Mouse (Mus musculus): Measurements from ENCODE around the gene Cntfr.

Gene Cntfr

GRCm38 (mm10) chr4:41678863-41679262, 18.0 kb downstream of the Cntfr start:
- no peak for DNase-seq (ENCODE audit: low spot score)

- DNase-seq (ENCODE audit: low spot score) = no peak
These were observed 19.8 kb downstream of the Cntfr start for GRCm38 (mm10) chr4:41677006-41677629.

GRCm38 (mm10) chr4:41676248-41677005, 20.5 kb downstream of the Cntfr start:
- no peak for DNase-seq (ENCODE audit: low spot score)

GRCm38 (mm10) chr4:41673186-41673585, 23.7 kb downstream of the Cntfr start:
- no peak for DNase-seq (ENCODE audit: low spot score)

GRCm38 (mm10) chr4:41672522-41672963, 24.3 kb downstream of the Cntfr start:
- DNase-seq (ENCODE audit: low spot score) = no peak

- DNase-seq (ENCODE audit: low spot score) = no peak
These were observed 24.9 kb downstream of the Cntfr start for GRCm38 (mm10) chr4:41671963-41672480.

- DNase-seq (ENCODE audit: low spot score) = no peak
These were observed 25.4 kb downstream of the Cntfr start for GRCm38 (mm10) chr4:41671500-41671899.

- DNase-seq (ENCODE audit: low spot score) = no peak
These were observed 26.1 kb downstream of the Cntfr start for GRCm38 (mm10) chr4:41670836-41671235.

- no peak for DNase-seq (ENCODE audit: low spot score)
These were observed 30.2 kb downstream of the Cntfr start for GRCm38 (mm10) chr4:41666646-41667045.

GRCm38 (mm10) chr4:41665009-41665675, 31.7 kb downstream of the Cntfr start:
- no peak for DNase-seq (ENCODE audit: low spot score)

- no peak for DNase-seq (ENCODE audit: low spot score)
These were observed 32.4 kb downstream of the Cntfr start for GRCm38 (mm10) chr4:41664533-41664932.

- DNase-seq (ENCODE audit: low spot score) = no peak
These were observed 33.3 kb downstream of the Cntfr start for GRCm38 (mm10) chr4:41663614-41664013.

- no peak for DNase-seq (ENCODE audit: low spot score)
These were observed 34.2 kb downstream of the Cntfr start for GRCm38 (mm10) chr4:41662723-41663122.

- no peak for DNase-seq (ENCODE audit: low spot score)
These were observed 35.9 kb downstream of the Cntfr start for GRCm38 (mm10) chr4:41660851-41661430.

- DNase-seq (ENCODE audit: low spot score) = no peak
These were observed 37.3 kb downstream of the Cntfr start for GRCm38 (mm10) chr4:41659556-41659955.

- DNase-seq (ENCODE audit: low spot score) = no peak
These were observed 38.1 kb downstream of the Cntfr start for GRCm38 (mm10) chr4:41658566-41659384.

- no peak for DNase-seq (ENCODE audit: low spot score)
These were observed 41.4 kb downstream of the Cntfr start for GRCm38 (mm10) chr4:41655525-41655924.

- no peak for DNase-seq (ENCODE audit: low spot score)
These were observed 42.7 kb downstream of the Cntfr start for GRCm38 (mm10) chr4:41654217-41654616.

- no peak for DNase-seq (ENCODE audit: low spot score)
These were observed 43.2 kb downstream of the Cntfr start for GRCm38 (mm10) chr4:41653730-41654129.

GRCm38 (mm10) chr4:41653296-41653695, 43.6 kb downstream of the Cntfr start:
- DNase-seq (ENCODE audit: low spot score) = no peak

- no peak for DNase-seq (ENCODE audit: low spot score)
These were observed 48.3 kb downstream of the Cntfr start for GRCm38 (mm10) chr4:41648627-41649026.

GRCm38 (mm10) chr4:41648157-41648556, 48.7 kb downstream of the Cntfr start:
- no peak for DNase-seq (ENCODE audit: low spot score)
